Mouse (Mus musculus): ENCODE measurements at regions not wholly inside any gene's neighbourhood (a gene's known extent, or its start where the extent isn't known, plus 50 kb on each side); places are given as distances from the start of the nearest gene placed in this dataset.
A peak's percentile ranks its signal among the peaks of the same experiment; 100 is the strongest.

DNA sequence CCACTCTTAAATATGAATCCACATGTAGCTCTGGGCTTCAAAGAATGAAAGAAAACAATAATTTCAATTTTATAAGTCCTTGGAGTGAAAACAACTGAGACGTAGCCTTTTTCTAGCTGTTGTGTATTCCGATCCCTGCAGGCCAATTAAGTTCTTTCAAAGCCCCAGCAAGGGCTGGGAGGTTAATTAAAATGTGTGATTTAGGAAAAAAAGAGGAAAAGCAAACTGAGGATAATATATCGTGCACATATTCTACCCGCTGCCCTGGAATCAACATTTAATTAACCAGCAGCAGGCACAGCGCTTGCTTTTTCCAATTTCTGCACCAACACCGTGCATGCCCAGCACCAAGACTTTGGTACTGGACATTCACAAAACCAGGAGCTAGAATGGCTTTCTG, 167.0 kb downstream of the Nectin3 start:
- no peak overlapping the region for H3K4me3 ChIP-seq
- H3K27me3 ChIP-seq: no peaks in the 10 kb centered on the region
- H3K4me2 ChIP-seq: no peak overlapping the region
- no peaks in the 10 kb centered on the region for H3K36me3 ChIP-seq
- no peaks in the 10 kb centered on the region for H3K9me3 ChIP-seq
- 72% methylated on average over 6 of the region's 6 CpGs for WGBS
- no peak overlapping the region for H3K27ac ChIP-seq
- no peak overlapping the region for H3K9ac ChIP-seq
- ATAC-seq (ENCODE audit: low FRiP score): no peak
- H3K4me1 ChIP-seq (replicated peaks): no peaks in the 10 kb centered on the region

DNA sequence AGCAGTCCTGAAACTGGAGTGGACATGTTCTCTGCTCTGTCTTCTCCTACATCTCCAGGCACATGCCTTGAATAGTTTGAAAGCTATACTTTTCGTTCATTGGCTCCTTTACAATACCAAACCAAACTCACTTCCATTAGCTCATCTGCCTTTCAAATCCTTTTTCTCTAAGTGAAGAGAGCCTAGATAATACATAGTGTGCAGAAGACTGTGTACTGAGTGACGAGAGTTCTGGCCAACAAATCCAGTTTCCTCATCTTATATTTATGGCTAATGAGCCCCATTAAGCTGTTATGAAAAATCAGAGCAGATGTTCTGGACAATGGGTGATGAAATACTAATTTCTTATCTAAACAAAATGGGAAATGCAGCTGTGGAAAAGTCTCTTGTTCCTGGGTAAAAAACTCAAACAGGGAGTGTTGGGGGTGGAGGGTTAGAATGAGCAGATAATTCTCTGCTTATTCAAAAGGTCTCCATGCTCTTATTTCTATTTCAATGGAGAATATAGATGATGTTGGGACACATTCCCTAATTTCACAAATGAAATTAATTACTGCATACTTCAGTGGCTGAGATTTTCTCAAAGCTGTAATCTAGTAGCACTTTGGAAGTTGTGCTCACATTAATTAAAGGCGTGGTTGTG, 144.3 kb upstream of the Gm4737 start:
- H3K9me3 ChIP-seq: no peaks in the 10 kb centered on the region
- H3K4me1 ChIP-seq (replicated peaks): no peaks in the 10 kb centered on the region
- ATAC-seq (ENCODE audit: low FRiP score): no peak
- WGBS: 80% methylated on average over 3 of the region's 3 CpGs
- H3K36me3 ChIP-seq: no peaks in the 10 kb centered on the region
- H3K27me3 ChIP-seq: no peaks in the 10 kb centered on the region
- no peak overlapping the region for H3K27ac ChIP-seq
- H3K4me2 ChIP-seq: no peak overlapping the region
- H3K9ac ChIP-seq: no peak overlapping the region
- no peak overlapping the region for H3K4me3 ChIP-seq

DNA sequence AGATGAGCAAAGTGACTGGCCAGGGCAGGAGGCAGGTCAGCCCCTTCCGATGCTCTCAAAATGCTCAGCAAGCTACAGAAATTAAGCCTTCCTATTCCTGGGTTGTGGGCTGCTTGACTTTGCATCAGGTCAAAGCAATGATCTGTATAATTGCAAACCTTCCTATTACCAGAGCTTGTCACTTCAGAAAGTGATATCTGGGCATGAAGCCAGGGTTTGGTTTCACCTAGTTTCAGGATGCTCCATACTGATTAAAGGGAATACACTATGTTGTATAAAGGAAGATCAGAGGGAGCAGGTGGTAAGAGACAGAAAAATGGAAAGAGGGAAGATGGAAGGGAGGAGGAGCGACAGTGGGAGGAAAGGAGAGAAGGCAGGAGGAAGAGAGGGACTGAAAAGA, 142.3 kb upstream of the Gm4737 start:
- ATAC-seq (ENCODE audit: low FRiP score): no peak
- WGBS: 77% methylated on average over 2 of the region's 2 CpGs
- no peak overlapping the region for H3K4me2 ChIP-seq
- no peak overlapping the region for H3K4me3 ChIP-seq
- no peaks in the 10 kb centered on the region for H3K36me3 ChIP-seq
- no peaks in the 10 kb centered on the region for H3K27me3 ChIP-seq
- no peak overlapping the region for H3K27ac ChIP-seq
- no peaks in the 10 kb centered on the region for H3K4me1 ChIP-seq (replicated peaks)
- no peak overlapping the region for H3K9ac ChIP-seq
- no peaks in the 10 kb centered on the region for H3K9me3 ChIP-seq

DNA sequence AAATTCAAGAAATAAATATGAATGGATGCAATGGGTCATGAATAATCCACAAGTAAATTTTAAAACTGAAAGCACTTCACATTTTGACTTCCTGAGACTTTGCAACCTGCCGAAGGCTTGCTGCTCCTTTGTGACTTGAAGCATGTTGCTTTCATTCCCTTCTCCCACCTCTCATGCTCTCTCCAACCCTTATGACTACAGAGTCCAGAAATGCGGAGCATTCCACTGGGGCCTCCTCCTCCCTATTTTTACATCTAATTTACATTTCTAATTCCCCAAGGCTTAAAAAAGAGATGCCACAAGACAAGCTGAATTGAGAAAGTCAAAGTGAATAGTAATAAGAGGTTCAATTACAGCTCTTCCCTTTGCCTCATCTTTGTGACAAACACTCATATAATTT, 141.5 kb upstream of the Gm4737 start:
- 50% methylated on average over 2 of the region's 2 CpGs for WGBS
- Histone ChIP-seq H3K4me3 (no peak overlapping the region), H3K9me3 (no peaks in the 10 kb centered on the region), H3K27me3 (no peaks in the 10 kb centered on the region), H3K36me3 (no peaks in the 10 kb centered on the region), H3K27ac (no peak overlapping the region), H3K4me2 (no peak overlapping the region), H3K9ac (no peak overlapping the region), H3K4me1 (replicated peaks) (no peaks in the 10 kb centered on the region)
- no peak for ATAC-seq (ENCODE audit: low FRiP score)

DNA sequence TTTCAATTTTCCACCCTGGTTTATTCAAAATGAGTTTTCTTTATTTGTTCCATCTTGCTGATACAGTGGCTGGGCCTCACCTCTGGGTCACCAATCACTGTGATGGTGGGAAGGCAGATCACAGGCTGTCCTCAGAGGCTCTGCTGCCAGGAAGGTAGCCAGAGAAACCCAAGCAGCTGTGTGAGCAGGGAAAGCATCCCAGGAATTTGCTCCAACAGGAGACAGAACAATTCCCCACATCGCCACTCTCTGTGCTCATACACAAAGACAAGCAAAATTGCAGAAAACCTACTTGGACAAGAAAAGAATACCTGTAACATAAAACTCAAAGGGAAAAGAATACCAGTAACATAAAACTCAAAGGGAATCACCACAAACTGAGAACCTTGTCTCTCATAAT, 139.0 kb upstream of the Gm4737 start:
- no peak overlapping the region for H3K27ac ChIP-seq
- ATAC-seq (ENCODE audit: low FRiP score): no peak
- no peaks in the 10 kb centered on the region for H3K9me3 ChIP-seq
- H3K36me3 ChIP-seq: no peaks in the 10 kb centered on the region
- WGBS: 5% methylated on average over 1 of the region's 1 CpGs
- no peak overlapping the region for H3K4me2 ChIP-seq
- no peak overlapping the region for H3K9ac ChIP-seq
- H3K27me3 ChIP-seq: no peaks in the 10 kb centered on the region
- peaks cover 8% of the 10 kb centered on the region; the same call in 1 of the 2 replicates for H3K4me1 ChIP-seq (replicated peaks)
- no peak overlapping the region for H3K4me3 ChIP-seq

DNA sequence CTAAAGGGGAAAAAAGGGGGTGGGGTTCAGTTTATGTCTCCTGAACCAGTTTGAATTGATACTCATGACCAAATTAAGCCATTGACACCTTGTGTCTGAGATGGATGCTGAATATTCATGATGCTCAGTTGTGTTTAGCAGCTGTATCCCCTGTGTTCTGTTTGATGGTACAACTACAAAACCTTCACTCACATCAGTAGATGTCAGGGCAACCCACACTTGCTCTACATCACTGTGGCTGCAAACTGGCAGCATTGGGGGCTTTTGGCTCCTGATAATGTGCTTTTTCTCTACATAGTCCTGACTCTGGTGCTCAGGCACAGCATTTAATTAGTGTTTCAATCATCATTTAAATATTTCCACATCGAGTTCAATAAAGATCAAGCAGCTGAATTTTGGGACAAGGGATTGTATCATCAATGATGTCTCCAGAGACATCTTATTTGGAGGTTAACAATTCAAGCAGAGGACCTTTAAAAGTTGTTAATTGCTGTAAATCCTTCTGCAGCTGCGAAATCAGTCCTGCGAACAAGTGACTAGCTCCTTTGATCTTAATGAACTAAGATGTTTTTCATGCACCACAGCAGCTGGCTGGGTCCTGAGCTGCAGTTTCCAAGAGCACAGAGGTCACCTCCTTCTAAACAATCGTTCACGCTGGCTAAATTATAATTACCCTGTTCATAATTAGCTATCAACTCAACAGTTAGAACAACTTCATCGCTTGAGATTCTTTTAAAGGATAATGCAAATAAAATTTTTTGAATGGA, 136.4 kb upstream of the Gm4737 start:
- H3K4me1 ChIP-seq (replicated peaks): peaks cover 8% of the 10 kb centered on the region; the same call in 1 of the 2 replicates
- ATAC-seq (ENCODE audit: low FRiP score): no peak

DNA sequence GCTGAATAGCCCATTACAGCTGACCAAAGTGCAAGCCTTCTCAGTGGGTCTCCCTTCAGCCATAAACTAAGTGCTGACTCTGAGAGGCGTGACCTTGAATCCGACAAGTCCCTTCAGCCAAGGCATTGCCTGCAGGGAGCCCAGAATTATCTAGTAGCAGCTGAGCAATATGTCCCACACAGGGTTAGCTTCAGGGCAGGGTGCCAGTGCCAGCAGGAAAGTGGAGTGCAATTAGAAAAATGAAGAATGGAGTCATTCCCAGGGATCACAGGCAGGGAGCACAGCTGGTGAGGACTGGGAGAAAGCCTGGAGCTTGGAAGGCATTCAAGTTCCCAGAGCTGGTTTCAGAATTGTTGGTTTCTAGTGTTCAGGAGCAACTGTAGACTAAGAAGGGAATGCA, 135.3 kb upstream of the Gm4737 start:
- H3K4me1 ChIP-seq (replicated peaks): peaks cover 8% of the 10 kb centered on the region; the same call in 1 of the 2 replicates
- H3K4me3 ChIP-seq: no peak overlapping the region
- 51% methylated on average over 2 of the region's 2 CpGs for WGBS
- H3K27me3 ChIP-seq: no peaks in the 10 kb centered on the region
- ATAC-seq (ENCODE audit: low FRiP score): peak; percentile 84
- H3K4me2 ChIP-seq: no peak overlapping the region
- no peaks in the 10 kb centered on the region for H3K9me3 ChIP-seq
- no peaks in the 10 kb centered on the region for H3K36me3 ChIP-seq
- no peak overlapping the region for H3K27ac ChIP-seq
- no peak overlapping the region for H3K9ac ChIP-seq

More for the DNA sequence above, 136.4 kb upstream of the Gm4737 start:
- Histone ChIP-seq H3K36me3 (no peaks in the 10 kb centered on the region), H3K4me2 (no peak overlapping the region), H3K27ac (no peak overlapping the region), H3K4me3 (no peak overlapping the region), H3K9ac (no peak overlapping the region), H3K27me3 (no peaks in the 10 kb centered on the region), H3K9me3 (no peaks in the 10 kb centered on the region)
- 49% methylated on average over 6 of the region's 6 CpGs for WGBS

DNA sequence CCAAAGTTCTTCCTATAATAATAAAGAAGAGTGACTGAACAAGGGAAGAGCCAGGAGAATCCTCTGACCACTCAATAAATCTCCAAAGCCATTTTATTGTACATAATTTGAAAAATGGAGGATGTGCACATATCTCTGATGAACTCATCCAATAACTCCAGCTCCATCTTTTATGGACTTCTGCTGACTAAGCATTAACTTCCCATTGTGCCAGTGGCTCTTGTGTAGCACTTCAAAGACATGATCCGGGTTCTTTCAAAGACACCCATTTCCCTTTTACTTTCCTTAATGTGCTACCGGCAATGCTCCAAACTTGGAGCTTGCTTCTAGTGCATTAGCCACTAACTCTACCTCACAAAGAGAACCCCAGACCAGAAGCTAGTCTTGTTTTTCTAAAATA, 112.7 kb upstream of the Gm4737 start:
- WGBS: 89% methylated on average over 2 of the region's 2 CpGs

DNA sequence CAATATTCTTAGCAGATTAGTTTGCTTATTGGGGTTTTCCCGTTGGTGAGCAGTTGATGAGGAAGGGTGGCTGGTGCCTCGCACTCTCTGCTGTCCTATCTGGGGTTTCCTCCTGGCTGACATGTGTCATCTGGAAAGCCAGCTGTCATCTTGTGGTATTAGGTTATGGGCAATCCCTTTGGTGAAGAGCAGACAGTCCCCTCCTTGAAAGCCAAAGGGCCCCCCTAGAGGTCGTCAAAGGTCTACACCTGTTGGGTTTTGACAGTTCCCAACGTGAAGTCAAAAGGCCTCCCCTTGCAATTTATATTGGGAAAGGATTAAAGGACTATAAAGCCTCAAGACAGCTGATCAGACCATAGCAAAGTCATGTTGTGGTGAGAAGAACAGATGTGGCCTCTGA, 96.8 kb upstream of the Gm4737 start:
- H3K4me2 ChIP-seq: no peak overlapping the region
- no peaks in the 10 kb centered on the region for H3K36me3 ChIP-seq
- no peaks in the 10 kb centered on the region for H3K9me3 ChIP-seq
- no peak overlapping the region for H3K4me3 ChIP-seq
- no peak overlapping the region for H3K9ac ChIP-seq
- WGBS: 76% methylated on average over 4 of the region's 4 CpGs
- no peaks in the 10 kb centered on the region for H3K27me3 ChIP-seq
- ATAC-seq (ENCODE audit: low FRiP score): no peak
- no peak overlapping the region for H3K27ac ChIP-seq
- H3K4me1 ChIP-seq (replicated peaks): no peaks in the 10 kb centered on the region

More for the DNA sequence above, 112.7 kb upstream of the Gm4737 start:
- ATAC-seq (ENCODE audit: low FRiP score): no peak
- Histone ChIP-seq H3K4me3 (no peak overlapping the region), H3K4me1 (replicated peaks) (0 out of 2 replicates have a peak, but pooled peaks cover 3% of the 10 kb centered on the region), H3K27ac (no peak overlapping the region), H3K4me2 (no peak overlapping the region), H3K36me3 (no peaks in the 10 kb centered on the region), H3K27me3 (no peaks in the 10 kb centered on the region), H3K9ac (no peak overlapping the region), H3K9me3 (no peaks in the 10 kb centered on the region)

DNA sequence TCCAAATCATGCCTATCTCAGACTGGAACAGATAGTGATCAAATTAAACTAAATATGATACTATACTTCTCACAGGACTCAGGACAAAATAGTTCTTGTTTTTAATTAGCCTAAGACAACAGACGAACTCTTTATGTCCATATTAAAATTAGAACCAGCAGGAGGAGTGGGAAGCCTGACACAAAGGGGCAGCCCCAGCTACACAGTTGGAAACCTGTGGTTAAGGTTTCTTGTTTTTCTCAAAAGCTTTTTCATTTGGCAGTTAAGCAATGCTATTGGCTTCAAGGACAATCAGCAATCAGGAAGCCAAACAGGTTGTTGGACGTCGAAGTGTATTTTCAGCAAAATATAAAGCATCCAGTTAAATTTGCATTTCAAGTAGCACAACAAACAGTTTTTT, 96.1 kb upstream of the Gm4737 start:
- H3K4me3 ChIP-seq: no peak overlapping the region
- no peaks in the 10 kb centered on the region for H3K27me3 ChIP-seq
- H3K9me3 ChIP-seq: no peaks in the 10 kb centered on the region
- no peak overlapping the region for H3K4me2 ChIP-seq
- H3K9ac ChIP-seq: no peak overlapping the region
- no peak for ATAC-seq (ENCODE audit: low FRiP score)
- H3K27ac ChIP-seq: no peak overlapping the region
- no peaks in the 10 kb centered on the region for H3K36me3 ChIP-seq
- H3K4me1 ChIP-seq (replicated peaks): no peaks in the 10 kb centered on the region
- 71% methylated on average over 3 of the region's 3 CpGs for WGBS

DNA sequence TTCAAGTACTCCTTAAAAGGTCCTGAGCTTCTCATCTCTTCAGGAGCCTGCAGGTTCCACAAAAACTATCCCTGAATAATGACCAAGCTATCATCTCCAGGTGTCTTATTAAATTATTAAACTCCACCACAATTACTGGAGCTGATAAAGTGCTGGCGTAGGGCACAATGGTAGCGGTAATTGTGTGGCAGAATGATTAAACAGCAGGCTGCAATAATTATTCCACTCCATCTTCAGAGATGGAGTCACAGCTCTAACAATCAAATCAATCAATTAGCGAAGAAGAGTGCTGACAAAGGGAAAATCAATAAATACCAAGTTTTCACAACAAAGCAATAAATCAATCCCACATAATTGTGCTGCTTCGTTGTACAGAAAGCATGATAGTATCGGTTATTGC, 90.7 kb upstream of the Gm4737 start:
- 62% methylated on average over 5 of the region's 5 CpGs for WGBS
- no peaks in the 10 kb centered on the region for H3K4me1 ChIP-seq (replicated peaks)
- no peaks in the 10 kb centered on the region for H3K9me3 ChIP-seq
- H3K36me3 ChIP-seq: no peaks in the 10 kb centered on the region
- H3K27ac ChIP-seq: no peak overlapping the region
- H3K9ac ChIP-seq: no peak overlapping the region
- no peak overlapping the region for H3K4me2 ChIP-seq
- ATAC-seq (ENCODE audit: low FRiP score): no peak
- H3K4me3 ChIP-seq: no peak overlapping the region
- H3K27me3 ChIP-seq: no peaks in the 10 kb centered on the region

DNA sequence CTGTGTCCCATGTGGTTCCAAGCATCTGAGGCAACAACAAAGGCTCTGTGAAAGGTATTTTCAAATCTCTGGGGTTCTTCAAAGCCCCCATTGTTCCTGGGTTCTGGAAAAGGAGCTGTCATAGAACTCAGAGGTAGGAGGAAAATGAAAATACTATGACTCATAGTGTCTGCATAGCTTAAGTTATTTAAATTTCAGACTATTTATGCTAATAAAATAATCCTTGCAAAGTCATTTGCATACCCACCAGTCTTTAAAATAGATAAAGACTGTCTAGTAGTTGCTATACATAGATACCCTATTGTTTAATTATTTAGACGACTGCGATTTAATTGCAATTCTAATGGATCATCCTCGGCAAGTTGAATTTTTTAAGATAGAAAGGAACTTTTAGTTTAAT, 73.9 kb upstream of the Gm4737 start:
- Histone ChIP-seq H3K4me3 (no peak overlapping the region), H3K27me3 (no peaks in the 10 kb centered on the region), H3K4me2 (no peak overlapping the region), H3K36me3 (no peaks in the 10 kb centered on the region), H3K4me1 (replicated peaks) (no peaks in the 10 kb centered on the region), H3K9ac (no peak overlapping the region), H3K27ac (no peak overlapping the region), H3K9me3 (no peaks in the 10 kb centered on the region)
- no peak for ATAC-seq (ENCODE audit: low FRiP score)
- WGBS: 86% methylated on average over 3 of the region's 3 CpGs

DNA sequence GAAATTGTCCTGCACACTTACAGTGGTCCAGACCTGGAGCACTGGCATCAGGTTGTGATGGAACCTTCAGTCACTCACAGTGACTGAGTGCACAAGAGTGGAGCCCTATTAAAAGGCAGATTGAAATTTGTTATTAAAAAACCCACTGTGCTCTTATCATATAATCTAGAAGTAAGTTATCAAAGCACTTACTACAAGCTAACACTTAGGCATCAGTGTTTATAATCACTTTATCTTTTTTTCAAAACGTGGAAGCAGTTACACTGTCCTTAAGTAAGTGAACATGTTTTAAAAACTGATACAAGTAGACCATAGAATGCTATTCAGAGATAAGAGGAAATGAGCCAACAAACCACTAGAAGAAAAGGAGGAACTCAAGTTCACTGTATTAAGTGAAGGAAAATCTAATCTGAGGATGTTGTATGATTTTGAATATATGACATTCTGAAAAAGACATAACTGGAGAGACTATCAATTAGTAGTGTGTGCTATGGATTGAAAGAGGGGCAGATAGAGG, 68.3 kb upstream of the Gm4737 start:
- Histone ChIP-seq H3K27ac (no peak overlapping the region), H3K4me1 (replicated peaks) (no peaks in the 10 kb centered on the region), H3K27me3 (no peaks in the 10 kb centered on the region), H3K9me3 (no peaks in the 10 kb centered on the region), H3K9ac (no peak overlapping the region), H3K36me3 (no peaks in the 10 kb centered on the region), H3K4me2 (no peak overlapping the region), H3K4me3 (no peak overlapping the region)
- WGBS: 68% methylated on average over 1 of the region's 1 CpGs
- ATAC-seq (ENCODE audit: low FRiP score): no peak

Measured in hindbrain, embryonic 13.5 days (tissue).